Mouse (Mus musculus) CH12.LX (cell line): ENCODE data around the gene Ccdc40. TPM values are rescaled to one million over a fixed set of nuclear protein-coding genes. Genes with fewer than 3 reads are reported as not detected.

ENCODE experiments used
- DNase-seq: peaks from one replicate; pipeline ENCODE4 v3.0.0-alpha.2; 2013; ENCODE audit errors: extremely low read depth
- H3K27ac ChIP-seq: 2 replicates; pipeline ENCODE4 v1.5.1; 2012; ENCODE audit warnings: low read depth, mild to moderate bottlenecking, control low read depth, moderate library complexity; ENCODE audit not compliant: insufficient read depth
- H3K27me3 ChIP-seq: replicated peaks from 2 replicates; pipeline ENCODE3; 2012; ENCODE audit warnings: inconsistent platforms
- H3K36me3 ChIP-seq, 2 experiments: replicated peaks in 1 of 2; 2 replicates each; pipeline versions ENCODE3 to v1.6.1; 2012; ENCODE audit warnings: inconsistent platforms in 1 of 2, low read length in 1 of 2, mild to moderate bottlenecking in 1 of 2, mixed read lengths in 1 of 2, moderate library complexity in 1 of 2; ENCODE audit not compliant: control insufficient read depth in 1 of 2, insufficient read depth in 1 of 2
- H3K4me1 ChIP-seq, 2 experiments: 2 replicates each; pipeline ENCODE4 v1.6.1; 2012; ENCODE audit warnings: inconsistent platforms in 1 of 2, moderate library complexity in 1 of 2; ENCODE audit not compliant: insufficient read depth in 2 of 2, control insufficient read depth in 1 of 2
- H3K4me2 ChIP-seq: 2 replicates; pipeline ENCODE4 v1.6.1; 2012; ENCODE audit warnings: low read depth, mild to moderate bottlenecking, control low read depth; ENCODE audit not compliant: poor library complexity, insufficient read depth, severe bottlenecking
- H3K4me3 ChIP-seq, 3 experiments: fragments of 150-350 bp in 1 of 3; sonication (generic) in 1 of 3; replicated peaks in 1 of 3; 2 replicates each; pipeline versions ENCODE3 to v1.5.1; 2011 to 2012; ENCODE audit warnings: low read depth in 2 of 3, low read length in 2 of 3, mild to moderate bottlenecking in 2 of 3, moderate library complexity in 2 of 3, control low read depth in 1 of 3, improper control_type of control experiment in 1 of 3, inconsistent platforms in 1 of 3, mixed read lengths in 1 of 3; ENCODE audit not compliant: poor library complexity in 1 of 3
- H3K79me2 ChIP-seq: replicated peaks from 2 replicates; pipeline ENCODE4 v1.6.1; 2012; ENCODE audit warnings: mild to moderate bottlenecking, moderate library complexity; ENCODE audit not compliant: control insufficient read depth, poor library complexity, insufficient read depth, severe bottlenecking; ENCODE audit errors: extremely low read depth
- H3K9ac ChIP-seq: 2 replicates; pipeline ENCODE4 v1.6.1; 2012; ENCODE audit warnings: low read depth, mild to moderate bottlenecking, control low read depth, moderate library complexity; ENCODE audit not compliant: insufficient read depth
- H3K9me3 ChIP-seq: replicated peaks from 2 replicates; pipeline ENCODE3; 2012; ENCODE audit warnings: low read length, inconsistent platforms, mixed read lengths
- BHLHE40 ChIP-seq: IDR thresholded peaks from 2 replicates; pipeline ENCODE4 v1.6.1; 2011; ENCODE audit warnings: mild to moderate bottlenecking, low read depth, low read length, improper control_type of control experiment
- CHD1 ChIP-seq: IDR thresholded peaks from 2 replicates; pipeline ENCODE4 v1.6.1; 2012; ENCODE audit warnings: low read depth, low read length, improper control_type of control experiment, inconsistent platforms
- CHD2 ChIP-seq: IDR thresholded peaks from 2 replicates; pipeline ENCODE4 v1.6.1; 2011; ENCODE audit warnings: low read length, improper control_type of control experiment
- ELF1 ChIP-seq: IDR thresholded peaks from 2 replicates; pipeline ENCODE4 v1.6.1; 2014; ENCODE audit warnings: low read depth, mild to moderate bottlenecking, inconsistent platforms, low read length, improper control_type of control experiment
- ETS1 ChIP-seq: conservative IDR thresholded peaks from 2 replicates; pipeline ENCODE4 v1.6.1; 2012; ENCODE audit warnings: low read depth, mild to moderate bottlenecking, inconsistent platforms, low read length, improper control_type of control experiment, moderate library complexity
- GABPA ChIP-seq: IDR thresholded peaks from 2 replicates; pipeline ENCODE4 v1.6.1; 2012; ENCODE audit warnings: low read depth, low read length, improper control_type of control experiment, inconsistent platforms; ENCODE audit not compliant: insufficient replicate concordance
- HCFC1 ChIP-seq: IDR thresholded peaks from 2 replicates; pipeline ENCODE4 v1.6.1; 2012; ENCODE audit warnings: low read depth, mild to moderate bottlenecking, inconsistent platforms, low read length, improper control_type of control experiment
- JUN ChIP-seq: IDR thresholded peaks from 2 replicates; pipeline ENCODE4 v1.6.1; 2011; ENCODE audit warnings: low read depth, mild to moderate bottlenecking, low read length, improper control_type of control experiment, moderate library complexity; ENCODE audit not compliant: insufficient read depth
- JUND ChIP-seq: conservative IDR thresholded peaks from 2 replicates; pipeline ENCODE4 v1.6.1; 2011; ENCODE audit warnings: low read depth, low read length, improper control_type of control experiment
- KAT2A ChIP-seq: IDR thresholded peaks from 2 replicates; pipeline ENCODE4 v1.6.1; 2012; ENCODE audit warnings: low read length, improper control_type of control experiment, inconsistent platforms; ENCODE audit not compliant: insufficient replicate concordance
- MAFK ChIP-seq: IDR thresholded peaks from 2 replicates; pipeline ENCODE4 v1.6.1; 2011; ENCODE audit warnings: low read length, improper control_type of control experiment; ENCODE audit not compliant: insufficient replicate concordance
- MAX ChIP-seq: IDR thresholded peaks from 2 replicates; pipeline ENCODE4 v1.6.1; 2011; ENCODE audit warnings: low read length, improper control_type of control experiment
- MYC ChIP-seq: IDR thresholded peaks from 2 replicates; pipeline ENCODE4 v1.6.1; 2011; ENCODE audit warnings: low read depth, mild to moderate bottlenecking, improper control_type of control experiment, low read length
- NELFE ChIP-seq: IDR thresholded peaks from 2 replicates; pipeline ENCODE4 v1.6.1; 2011; ENCODE audit warnings: low read depth, low read length, improper control_type of control experiment
- PAX5 ChIP-seq: IDR thresholded peaks from 2 replicates; pipeline ENCODE4 v1.6.1; 2012; ENCODE audit warnings: low read length, inconsistent platforms, mixed read lengths
- POLR2AphosphoS2 ChIP-seq: IDR thresholded peaks from 2 replicates; pipeline ENCODE4 v1.6.1; 2011; ENCODE audit warnings: low read depth, low read length, improper control_type of control experiment
- RAD21 ChIP-seq: IDR thresholded peaks from 2 replicates; pipeline ENCODE4 v1.6.1; 2011; ENCODE audit warnings: low read depth, mild to moderate bottlenecking, low read length, improper control_type of control experiment, moderate library complexity
- RCOR1 ChIP-seq: conservative IDR thresholded peaks from 2 replicates; pipeline ENCODE4 v1.6.1; 2012; ENCODE audit warnings: low read depth, mild to moderate bottlenecking, inconsistent platforms, low read length, improper control_type of control experiment
- SIN3A ChIP-seq: IDR thresholded peaks from 2 replicates; pipeline ENCODE4 v1.6.1; 2012; ENCODE audit warnings: low read length, improper control_type of control experiment, inconsistent platforms
- SMC3 ChIP-seq: IDR thresholded peaks from 2 replicates; pipeline ENCODE4 v1.6.1; 2011; ENCODE audit warnings: low read depth, low read length, improper control_type of control experiment
- UBTF ChIP-seq: IDR thresholded peaks from 2 replicates; pipeline ENCODE4 v1.6.1; 2012; ENCODE audit warnings: low read depth, mild to moderate bottlenecking, inconsistent platforms, low read length, improper control_type of control experiment, moderate library complexity
- USF1 ChIP-seq: IDR thresholded peaks from 2 replicates; pipeline ENCODE4 v1.6.1; 2014; ENCODE audit warnings: low read depth, mild to moderate bottlenecking, inconsistent platforms, low read length, improper control_type of control experiment
- USF2 ChIP-seq: conservative IDR thresholded peaks from 2 replicates; pipeline ENCODE4 v1.6.1; 2011; ENCODE audit warnings: low read depth, low read length, improper control_type of control experiment
- ZC3H11A ChIP-seq: IDR thresholded peaks from 2 replicates; pipeline ENCODE4 v1.6.1; 2012; ENCODE audit warnings: low read depth, mild to moderate bottlenecking, inconsistent platforms, low read length, improper control_type of control experiment
- ZMIZ1 ChIP-seq: IDR thresholded peaks from 2 replicates; pipeline ENCODE4 v1.6.1; 2012; ENCODE audit warnings: low read depth, mild to moderate bottlenecking, inconsistent platforms, low read length, improper control_type of control experiment
- dilution Hi-C: fragments of 300-500 bp; cut with MboI; formaldehyde crosslinking; loops from 2 replicates; pipeline ENCODE4 v1.14.3; 2020; ENCODE audit warnings: low sequenced_read_pairs; ENCODE audit not compliant: extremely low pct_unique_long_range_greater_than_20kb, extremely low pct_ligation_motif_present
- in situ Hi-C: fragments of 300-500 bp; cut with MboI; formaldehyde crosslinking; loops from 3 replicates; pipeline ENCODE4 v1.14.3; 2019; ENCODE audit warnings: low sequenced_read_pairs, low pct_ligation_motif_present, low pct_unique_long_range_greater_than_20kb, mixed read lengths
- polyA plus RNA-seq: library from polyadenylated mRNA; unstranded; fragments of >175 nt; gene quantifications from 2 replicates; pipeline ENCODE4 v1.2.1, GENCODE M21; 2012; ENCODE audit warnings: low read depth; ENCODE audit not compliant: insufficient read length
- total RNA-seq, 2 experiments: library from RNA; depleted of rRNA; stranded (reverse); fragments of 300-350 nt in 1 of 2; fragments of >200 nt in 1 of 2; gene quantifications; 2 replicates each; pipeline ENCODE4 v1.2.3; 2012 to 2014

Gene Ccdc40
- total and polyA plus RNA-seq, 3 experiments = 0.97 to 1.4 (median 1.3) TPM

DNA sequence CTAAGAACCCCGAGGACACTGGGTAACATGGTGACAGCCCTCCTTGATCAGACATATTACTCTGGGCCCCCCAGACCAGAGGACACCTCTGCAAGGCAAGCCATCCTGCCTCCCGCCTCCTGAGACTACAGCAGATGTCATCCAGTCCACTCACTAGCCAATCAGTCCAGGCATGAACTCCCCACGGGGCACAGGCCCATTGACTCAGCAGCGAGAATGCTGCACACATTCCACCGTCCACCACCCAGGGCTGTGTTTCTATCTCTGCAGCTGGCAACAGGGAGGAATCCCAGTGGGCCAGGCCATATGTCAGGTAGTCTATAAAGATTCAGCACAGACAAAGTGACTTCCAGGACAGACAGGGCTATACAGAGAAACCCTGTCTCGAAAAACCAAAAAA lies 20.4 kb upstream of the Ccdc40 start:
- peaks cover 3 to 15% of the 10 kb centered on the region in 2 experiments for H3K36me3 ChIP-seq
- no peak overlapping the region for H3K4me2 ChIP-seq
- in situ Hi-C loops (no loop called here), dilution Hi-C loops (no loop called here)
- H3K79me2 ChIP-seq = no peaks in the 10 kb centered on the region
- H3K9me3 ChIP-seq = peaks cover 12% of the 10 kb centered on the region
- TF ChIP-seq ZMIZ1 (no peak), ZC3H11A (no peak), RAD21 (no peak), CHD2 (no peak), KAT2A (no peak), MYC (no peak), JUND (no peak), USF2 (no peak), JUN (no peak), POLR2AphosphoS2 (no peak), BHLHE40 (no peak), MAFK (no peak), GABPA (no peak), ELF1 (no peak), PAX5 (no peak), SIN3A (no peak), RCOR1 (no peak), USF1 (no peak), ETS1 (no peak), UBTF (no peak)
- peaks cover 62% of the 10 kb centered on the region for H3K27me3 ChIP-seq
- no peak overlapping the region for H3K4me3 ChIP-seq
- no peak overlapping the region for H3K9ac ChIP-seq
- no peak overlapping the region for H3K27ac ChIP-seq
- DNase-seq = no peak
- H3K4me1 ChIP-seq = peaks cover 0 to 5% of the 10 kb centered on the region in 2 experiments; a peak in 1 of 4 replicates

DNA sequence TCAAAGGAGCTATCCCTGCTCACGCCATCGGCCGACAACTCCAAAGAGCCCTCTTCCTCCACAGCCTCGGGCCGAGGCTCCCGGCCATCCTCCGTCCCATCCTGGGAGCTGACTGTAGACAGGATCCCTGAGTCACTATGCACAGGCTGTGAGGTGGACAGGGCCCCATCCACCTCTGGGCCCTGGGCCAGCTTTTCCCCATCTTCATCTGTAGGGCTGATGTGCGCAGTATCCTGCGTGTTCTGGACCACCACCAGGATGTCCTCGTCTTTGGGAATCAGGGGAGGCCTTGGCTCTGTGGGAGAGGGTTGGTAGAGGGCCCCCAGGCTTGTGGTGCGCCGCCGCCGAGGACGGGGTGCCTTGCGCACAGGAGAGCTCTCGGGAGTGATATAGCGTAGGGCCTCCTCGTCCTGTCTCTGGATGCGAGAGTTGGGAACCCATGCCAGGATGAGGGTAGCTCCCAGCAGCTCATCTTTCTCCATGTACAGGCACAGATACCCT lies 19.5 kb upstream of the Ccdc40 start:
- in situ Hi-C loops (no loop called here), dilution Hi-C loops (no loop called here)
- H3K4me2 ChIP-seq = no peak overlapping the region
- no peak overlapping the region for H3K4me3 ChIP-seq
- no peak overlapping the region for H3K27ac ChIP-seq
- H3K27me3 ChIP-seq = peaks cover 63% of the 10 kb centered on the region
- H3K9ac ChIP-seq = no peak overlapping the region
- peaks cover 3 to 15% of the 10 kb centered on the region in 2 experiments for H3K36me3 ChIP-seq
- peaks cover 12% of the 10 kb centered on the region for H3K9me3 ChIP-seq
- TF ChIP-seq CHD1 = no peak
- no peak for TF ChIP-seq MAX
- no peak for TF ChIP-seq CHD2
- TF ChIP-seq SIN3A = no peak
- no peak for TF ChIP-seq HCFC1
- no peak for TF ChIP-seq KAT2A
- no peak for TF ChIP-seq PAX5
- TF ChIP-seq RCOR1 = no peak
- TF ChIP-seq ZC3H11A = no peak
- no peak for TF ChIP-seq SMC3
- TF ChIP-seq MYC = no peak
- no peak for TF ChIP-seq MAFK
- TF ChIP-seq ETS1 = no peak
- TF ChIP-seq JUND = no peak
- no peak for TF ChIP-seq ZMIZ1
- TF ChIP-seq JUN = no peak
- TF ChIP-seq NELFE = no peak
- DNase-seq = no peak
- no peaks in the 10 kb centered on the region for H3K79me2 ChIP-seq
- H3K4me1 ChIP-seq = peaks cover 0 to 5% of the 10 kb centered on the region in 2 experiments; a peak in 1 of 4 replicates
